Mouse (Mus musculus): ENCODE measurements around the gene Trim14.

DNA sequence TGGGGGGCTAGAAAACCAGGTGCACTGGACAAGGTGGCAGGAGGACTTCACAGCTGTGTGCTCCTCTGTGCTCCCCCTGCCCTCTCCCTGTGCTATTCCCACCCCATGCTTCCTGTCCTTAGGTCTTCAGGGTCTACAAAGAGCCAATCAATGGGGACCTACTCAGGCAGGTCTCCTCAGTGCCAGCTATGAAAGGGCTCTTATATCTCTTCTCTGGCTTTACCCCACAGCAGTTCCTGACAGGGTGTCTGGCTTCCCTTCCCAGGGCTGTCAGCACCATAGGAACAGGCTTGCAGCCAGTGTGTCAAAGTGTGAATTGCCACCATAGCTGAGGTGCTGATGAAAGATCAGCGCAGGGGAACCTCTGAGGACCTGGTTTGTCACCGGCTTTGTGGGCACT, 15.4 kb downstream of the Trim14 start:
- TF ChIP-seq MAFK (IDR thresholded peaks at IDR 0.05; ENCODE audit: insufficient read depth, low read depth, low read length) (no peak), HCFC1 (IDR thresholded peaks at IDR 0.05; ENCODE audit: borderline replicate concordance, insufficient read depth, low read length) (no peak), ZC3H11A (IDR thresholded peaks at IDR 0.05; ENCODE audit: borderline replicate concordance, low read depth, low read length) (no peak), ZNF384 (IDR thresholded peaks at IDR 0.05; ENCODE audit: low read depth, low read length) (no peak)
